Comparison of ENCODE assay signal across 10 mouse cellular contexts in genomic region chr1:12577027-12577703, GRCm38 (mm10).
DNase-seq lines count a peak whose midpoint lies in the region; ATAC-seq lines count a peak whose summit lies in the region.
"Had no signal": no experiment of that assay in that cellular context is flagged by ENCODE, and none has a peak within 500 bp of the region (broad histone marks: within the 10 kb centered on the region; RNA-seq: fewer than 3 reads in every experiment).

No protein-coding gene starts in this region.

- no peaks in the 10 kb centered on the region for H3K9me3 ChIP-seq in heart, embryonic 10.5 days
- H3K9me3 ChIP-seq in midbrain, embryonic 12.5 days = no peaks in the 10 kb centered on the region
- no peaks in the 10 kb centered on the region for H3K9me3 ChIP-seq in kidney, embryonic 16.5 days (ENCODE audit: low read length)

- H3K27ac ChIP-seq in heart, embryonic 10.5 days = peak overlapping the region; percentile 52; the same call in 1 of the 2 replicates
- peak overlapping the region; percentile 58 for H3K27ac ChIP-seq in midbrain, embryonic 12.5 days (replicated peaks)
- H3K27ac ChIP-seq in kidney, embryonic 16.5 days (ENCODE audit: low read length) = no peak overlapping the region

- no peak for DNase-seq in heart, embryonic 10.5 days (ENCODE audit: low spot score)
- DNase-seq in heart, adult 9 months (ENCODE audit: low spot score in 2 of 2) = no peak
- DNase-seq in embryo, embryonic 10.5 days (ENCODE audit: low spot score) = peak; percentile 74
- peak; percentile 35 for DNase-seq in forelimb bud, embryonic 11.5 days (ENCODE audit: low read depth, low spot score)
- no peak for DNase-seq in cerebellum, adult 11-12 months
- DNase-seq: cerebellum, adult 18-20 months; kidney, postnatal 36 days had no signal

- H3K4me3 ChIP-seq in heart, embryonic 10.5 days = no peak overlapping the region; the same call in 1 of the 2 replicates
- peak overlapping the region; percentile 19 for H3K4me3 ChIP-seq in midbrain, embryonic 12.5 days
- no peak overlapping the region for H3K4me3 ChIP-seq in kidney, embryonic 16.5 days (ENCODE audit: low read length)

- H3K9ac ChIP-seq in midbrain, embryonic 12.5 days (replicated peaks) = no peak overlapping the region
- no peak overlapping the region; the same call in 1 of the 2 replicates for H3K9ac ChIP-seq in kidney, embryonic 16.5 days (replicated peaks; ENCODE audit: low read length)

- H3K36me3 ChIP-seq in heart, embryonic 10.5 days = no peaks in the 10 kb centered on the region
- no peaks in the 10 kb centered on the region for H3K36me3 ChIP-seq in midbrain, embryonic 12.5 days
- H3K36me3 ChIP-seq in kidney, embryonic 16.5 days (ENCODE audit: insufficient read depth, low read length) = no peaks in the 10 kb centered on the region

- peak overlapping the region; percentile 47 for H3K4me2 ChIP-seq in midbrain, embryonic 12.5 days (replicated peaks)
- H3K4me2 ChIP-seq in kidney, embryonic 16.5 days (replicated peaks; ENCODE audit: low read depth, low read length) = no peak overlapping the region; the same call in 1 of the 2 replicates

- ATAC-seq in midbrain, embryonic 12.5 days (ENCODE audit: low FRiP score, low read depth) = peak; percentile 67
- ATAC-seq in kidney, embryonic 16.5 days (ENCODE audit: low FRiP score, low TSS enrichment) = no peak
- no peak for ATAC-seq in megakaryocyte, adult 5-6 weeks (ENCODE audit: poor library complexity, severe bottlenecking)

- WGBS in heart, embryonic 10.5 days = 11% methylated on average over 13 of the region's 13 CpGs
- WGBS in midbrain, embryonic 12.5 days = 2% methylated on average over 13 of the region's 13 CpGs
- WGBS in kidney, embryonic 16.5 days = 12% methylated on average over 11 of the region's 13 CpGs

- no peaks in the 10 kb centered on the region for H3K27me3 ChIP-seq in heart, embryonic 10.5 days (ENCODE audit: insufficient read depth, poor library complexity, severe bottlenecking)
- no peaks in the 10 kb centered on the region for H3K27me3 ChIP-seq in midbrain, embryonic 12.5 days
- no peaks in the 10 kb centered on the region for H3K27me3 ChIP-seq in kidney, embryonic 16.5 days (ENCODE audit: insufficient read depth, low read length)

- H3K4me1 ChIP-seq in heart, embryonic 10.5 days = peaks cover 14% of the 10 kb centered on the region; the same call in 1 of the 2 replicates
- peaks cover 11% of the 10 kb centered on the region for H3K4me1 ChIP-seq in midbrain, embryonic 12.5 days
- peaks cover 4% of the 10 kb centered on the region; the same call in 1 of the 2 replicates for H3K4me1 ChIP-seq in kidney, embryonic 16.5 days (ENCODE audit: insufficient read depth, low read length)

Comparison
In these comparisons a context has a peak if more than half of its experiments do, and no peak if none do; other contexts are left out.
1. DNase-seq: peak in embryo, embryonic 10.5 days (single experiment) and forelimb bud, embryonic 11.5 days (single experiment); none in heart, embryonic 10.5 days (single experiment), heart, adult 9 months (0 of 2) and cerebellum, adult 11-12 months (single experiment).